Mouse (Mus musculus) kidney, embryonic 14.5 days (tissue): ENCODE data around the gene Tk1. TPM values are rescaled to one million over a fixed set of nuclear protein-coding genes. Genes with fewer than 3 reads are reported as not detected.

ENCODE experiments used
- ATAC-seq: fragments of 200-750 bp; cut with Nextera tagmentation; 2 replicates; pipeline ENCODE4 v1.8.0; 2017; ENCODE audit warnings: moderate number of reproducible peaks, mild to moderate bottlenecking, moderate TSS enrichment, moderate library complexity; ENCODE audit not compliant: low FRiP score, low TSS enrichment
- H3K27ac ChIP-seq: fragments of 300-500 bp; sonication (generic); 2 replicates; pipeline ENCODE4 v1.5.1; 2014; ENCODE audit warnings: low read depth, mild to moderate bottlenecking, low read length, moderate library complexity, mixed read lengths
- H3K27me3 ChIP-seq: fragments of 300-500 bp; sonication (generic); 2 replicates; pipeline ENCODE4 v1.6.1; 2014; ENCODE audit warnings: mild to moderate bottlenecking, low read length; ENCODE audit not compliant: control insufficient read depth, insufficient read depth
- H3K36me3 ChIP-seq: fragments of 300-500 bp; sonication (generic); 2 replicates; pipeline ENCODE4 v1.6.1; 2014; ENCODE audit warnings: low read length, mixed read lengths; ENCODE audit not compliant: control insufficient read depth, insufficient read depth
- H3K4me1 ChIP-seq: fragments of 300-500 bp; sonication (generic); 2 replicates; pipeline ENCODE4 v1.6.1; 2014; ENCODE audit warnings: low read length, mixed read lengths; ENCODE audit not compliant: control insufficient read depth, insufficient read depth
- H3K4me2 ChIP-seq: fragments of 300-500 bp; sonication (generic); replicated peaks from 2 replicates; pipeline ENCODE4 v1.6.1; 2014; ENCODE audit warnings: low read depth, mild to moderate bottlenecking, low read length
- H3K4me3 ChIP-seq: fragments of 300-500 bp; sonication (generic); 2 replicates; pipeline ENCODE4 v1.5.1; 2014; ENCODE audit warnings: mild to moderate bottlenecking, low read length
- H3K9ac ChIP-seq: fragments of 300-500 bp; sonication (generic); 2 replicates; pipeline ENCODE4 v1.6.1; 2014; ENCODE audit warnings: low read depth, mild to moderate bottlenecking, low read length, moderate library complexity
- H3K9me3 ChIP-seq: fragments of 300-500 bp; sonication (generic); 2 replicates; pipeline ENCODE4 v1.6.1; 2016; ENCODE audit warnings: low read length; ENCODE audit not compliant: control insufficient read depth
- WGBS: fragments of 180-500 bp; shearing (Covaris S2); extraction: QIAGEN DNeasy Blood & Tissue Kit; methylation state at CpG from one replicate; pipeline ENCODE4 v1.1.7; 2014; 5-methylcytosine and 5-hydroxymethylcytosine counted together
- polyA plus RNA-seq: library from polyadenylated mRNA; unstranded; fragments of >200 nt; fragmentation: Nextera tagmentation; extraction: Ambion mirVana; gene quantifications from 2 replicates; pipeline ENCODE4 v1.2.1, GENCODE M21; 2014

The Tk1 gene
- polyA plus RNA-seq, 1 experiment from 2014 or later, result 129 TPM

- ATAC-seq, result no peak
These were observed 19.1 kb downstream of the Tk1 start for GRCm38 (mm10) chr11:117806781-117807180.

GRCm38 (mm10) chr11:117803166-117803688 is 22.7 kb downstream of the Tk1 start:
- no peak overlapping the region for H3K27ac ChIP-seq
- H3K9ac ChIP-seq, result no peak overlapping the region
- no peak overlapping the region for H3K4me2 ChIP-seq
- H3K36me3 ChIP-seq, result no peaks in the 10 kb centered on the region
- no peaks in the 10 kb centered on the region for H3K4me1 ChIP-seq
- 100% methylated on average over 3 of the region's 3 CpGs for WGBS
- H3K27me3 ChIP-seq, result no peaks in the 10 kb centered on the region
- no peak for ATAC-seq
- H3K9me3 ChIP-seq, result no peaks in the 10 kb centered on the region
- H3K4me3 ChIP-seq, result no peak overlapping the region

More at GRCm38 (mm10) chr11:117806781-117807180, 19.1 kb downstream of the Tk1 start:
- Histone ChIP-seq H3K4me3 (no peak overlapping the region), H3K36me3 (no peaks in the 10 kb centered on the region), H3K27ac (no peak overlapping the region), H3K27me3 (no peaks in the 10 kb centered on the region), H3K9ac (no peak overlapping the region), H3K4me1 (peaks cover 14% of the 10 kb centered on the region), H3K9me3 (no peaks in the 10 kb centered on the region), H3K4me2 (no peak overlapping the region)
- WGBS, result 95% methylated on average over 6 of the region's 6 CpGs

GRCm38 (mm10) chr11:117801650-117802049 is 24.2 kb downstream of the Tk1 start:
- no peak overlapping the region for H3K9ac ChIP-seq
- no peak for ATAC-seq
- H3K27me3 ChIP-seq, result no peaks in the 10 kb centered on the region
- H3K27ac ChIP-seq, result no peak overlapping the region
- no peaks in the 10 kb centered on the region for H3K4me1 ChIP-seq
- no peaks in the 10 kb centered on the region for H3K9me3 ChIP-seq
- no peak overlapping the region for H3K4me3 ChIP-seq
- H3K36me3 ChIP-seq, result no peaks in the 10 kb centered on the region
- H3K4me2 ChIP-seq, result no peak overlapping the region
- 37% methylated on average over 7 of the region's 7 CpGs for WGBS

GRCm38 (mm10) chr11:117800038-117800437 is 25.9 kb downstream of the Tk1 start:
- WGBS, result 86% methylated on average over 7 of the region's 7 CpGs
- H3K9me3 ChIP-seq, result no peaks in the 10 kb centered on the region
- ATAC-seq, result no peak

GRCm38 (mm10) chr11:117799174-117799573 is 26.7 kb downstream of the Tk1 start:
- no peak overlapping the region for H3K27ac ChIP-seq

More at GRCm38 (mm10) chr11:117800038-117800437, 25.9 kb downstream of the Tk1 start:
- H3K27ac ChIP-seq, result no peak overlapping the region
- no peaks in the 10 kb centered on the region for H3K4me1 ChIP-seq
- no peak overlapping the region for H3K4me2 ChIP-seq
- no peaks in the 10 kb centered on the region for H3K27me3 ChIP-seq
- no peaks in the 10 kb centered on the region for H3K36me3 ChIP-seq
- no peak overlapping the region for H3K9ac ChIP-seq
- no peak overlapping the region for H3K4me3 ChIP-seq

GRCm38 (mm10) chr11:117798160-117798541 is 27.7 kb downstream of the Tk1 start:
- Histone ChIP-seq H3K4me3 (no peak overlapping the region), H3K27ac (no peak overlapping the region), H3K4me1 (no peaks in the 10 kb centered on the region), H3K36me3 (no peaks in the 10 kb centered on the region), H3K27me3 (no peaks in the 10 kb centered on the region), H3K9ac (no peak overlapping the region), H3K4me2 (no peak overlapping the region), H3K9me3 (no peaks in the 10 kb centered on the region)
- 24% methylated on average over 2 of the region's 2 CpGs for WGBS
- ATAC-seq, result 0 out of 2 replicates have a peak, but pooled peaks have one; percentile 28

More at GRCm38 (mm10) chr11:117799174-117799573, 26.7 kb downstream of the Tk1 start:
- Histone ChIP-seq H3K9ac (no peak overlapping the region), H3K27me3 (no peaks in the 10 kb centered on the region), H3K36me3 (no peaks in the 10 kb centered on the region), H3K9me3 (no peaks in the 10 kb centered on the region), H3K4me2 (no peak overlapping the region), H3K4me1 (no peaks in the 10 kb centered on the region), H3K4me3 (no peak overlapping the region)
- WGBS, result 71% methylated on average over 5 of the region's 5 CpGs
- ATAC-seq, result no peak

GRCm38 (mm10) chr11:117797511-117798159 is 28.3 kb downstream of the Tk1 start, which contains the start of gene 6030468B19Rik:
6030468B19Rik (plus strand) TSS chr11:117797660.
- Histone ChIP-seq H3K4me1 (no peaks in the 10 kb centered on the region), H3K9me3 (no peaks in the 10 kb centered on the region), H3K9ac (no peak within 1 kb of the TSS), H3K27ac (no peak within 1 kb of the TSS), H3K4me3 (no peak within 1 kb of the TSS), H3K4me2 (no peak within 1 kb of the TSS), H3K36me3 (no peaks in the 10 kb centered on the region), H3K27me3 (no peaks in the 10 kb centered on the region)
- WGBS, result 47% methylated on average over 9 of the region's 9 CpGs
- ATAC-seq, result no peak; the same call in 1 of the 2 replicates

- no peak for ATAC-seq
- no peak overlapping the region for H3K4me2 ChIP-seq
- H3K4me1 ChIP-seq, result no peaks in the 10 kb centered on the region
- H3K36me3 ChIP-seq, result no peaks in the 10 kb centered on the region
- 23% methylated on average over 5 of the region's 5 CpGs for WGBS
- no peaks in the 10 kb centered on the region for H3K9me3 ChIP-seq
- H3K27ac ChIP-seq, result no peak overlapping the region
- no peaks in the 10 kb centered on the region for H3K27me3 ChIP-seq
- H3K4me3 ChIP-seq, result no peak overlapping the region
- H3K9ac ChIP-seq, result no peak overlapping the region
These were observed 28.9 kb downstream of the Tk1 start for GRCm38 (mm10) chr11:117796954-117797353.

- ATAC-seq, result no peak
- Histone ChIP-seq H3K4me1 (no peaks in the 10 kb centered on the region), H3K9me3 (no peaks in the 10 kb centered on the region), H3K4me3 (no peak overlapping the region), H3K27ac (no peak overlapping the region), H3K4me2 (no peak overlapping the region), H3K27me3 (no peaks in the 10 kb centered on the region), H3K36me3 (no peaks in the 10 kb centered on the region), H3K9ac (no peak overlapping the region)
- WGBS, result 49% methylated on average over 4 of the region's 4 CpGs
These were observed 31.8 kb downstream of the Tk1 start for GRCm38 (mm10) chr11:117794035-117794551.
